9 mouse cellular contexts compared by ENCODE assay signal in genomic region chr1:168427596-168427995, GRCm38 (mm10). TPM values are rescaled to one million over a fixed set of nuclear protein-coding genes. Genes with fewer than 3 reads are reported as not detected.
A peak's percentile ranks its signal among the peaks of the same experiment; 100 is the strongest.
DNase-seq lines count a peak whose midpoint lies in the region; ATAC-seq and TF ChIP-seq lines count a peak whose summit lies in the region.
"Had no signal": no experiment of that assay in that cellular context is flagged by ENCODE, and none has a peak within 500 bp of the region (broad histone marks: within the 10 kb centered on the region; RNA-seq: fewer than 3 reads in every experiment).

No protein-coding gene starts in this region.

- ATAC-seq in kidney, embryonic 14.5 days (ENCODE audit: low FRiP score, low TSS enrichment), result no peak
- no peak for ATAC-seq in embryonic facial prominence, embryonic 13.5 days (ENCODE audit: insufficient number of reproducible peaks, insufficient read depth, low FRiP score, low TSS enrichment, low read depth)
- ATAC-seq in heart, postnatal 0 days (ENCODE audit: insufficient read depth, low read depth), result no peak
- no peak for ATAC-seq in midbrain, embryonic 12.5 days (ENCODE audit: low FRiP score, low read depth)

- no peaks in the 10 kb centered on the region for H3K27me3 ChIP-seq in kidney, embryonic 14.5 days (ENCODE audit: control insufficient read depth, insufficient read depth, low read length)
- H3K27me3 ChIP-seq in embryonic facial prominence, embryonic 13.5 days, result no peaks in the 10 kb centered on the region
- no peaks in the 10 kb centered on the region for H3K27me3 ChIP-seq in heart, postnatal 0 days (ENCODE audit: control insufficient read depth, insufficient read depth, low read length)
- H3K27me3 ChIP-seq in midbrain, embryonic 12.5 days, result no peaks in the 10 kb centered on the region

- TF ChIP-seq EP300 in heart, postnatal 0 days (IDR thresholded peaks at IDR 0.05; ENCODE audit: low read depth), result no peak

- 7% methylated on average over 4 of the region's 4 CpGs for WGBS in kidney, embryonic 14.5 days
- 12% methylated on average over 4 of the region's 4 CpGs for WGBS in embryonic facial prominence, embryonic 13.5 days
- 34% methylated on average over 4 of the region's 4 CpGs for WGBS in heart, postnatal 0 days
- WGBS in midbrain, embryonic 12.5 days, result 3% methylated on average over 4 of the region's 4 CpGs

- H3K9ac ChIP-seq in kidney, embryonic 14.5 days (ENCODE audit: low read depth, low read length), result peak overlapping the region; percentile 98
- peak overlapping the region; percentile 55 for H3K9ac ChIP-seq in embryonic facial prominence, embryonic 13.5 days
- H3K9ac ChIP-seq in heart, postnatal 0 days (replicated peaks; ENCODE audit: low read depth, low read length), result peak overlapping the region; percentile 75
- H3K9ac ChIP-seq in midbrain, embryonic 12.5 days (replicated peaks), result peak overlapping the region; percentile 60

- peak overlapping the region; percentile 99 for H3K4me3 ChIP-seq in kidney, embryonic 14.5 days (ENCODE audit: low read length)
- peak overlapping the region; percentile 64 for H3K4me3 ChIP-seq in embryonic facial prominence, embryonic 13.5 days
- peak overlapping the region; percentile 90 for H3K4me3 ChIP-seq in heart, postnatal 0 days (ENCODE audit: low read depth, low read length)
- peak overlapping the region; percentile 85 for H3K4me3 ChIP-seq in midbrain, embryonic 12.5 days

- H3K9me3 ChIP-seq in kidney, embryonic 14.5 days (ENCODE audit: control insufficient read depth, low read length), result no peaks in the 10 kb centered on the region
- no peaks in the 10 kb centered on the region for H3K9me3 ChIP-seq in embryonic facial prominence, embryonic 13.5 days
- H3K9me3 ChIP-seq in heart, postnatal 0 days (replicated peaks; ENCODE audit: control insufficient read depth, low read length), result no peaks in the 10 kb centered on the region
- H3K9me3 ChIP-seq in midbrain, embryonic 12.5 days, result no peaks in the 10 kb centered on the region

- DNase-seq in kidney, postnatal 4 days, result no peak
- DNase-seq in heart, postnatal 0 days (ENCODE audit: low spot score), result no peak
- no peak for DNase-seq in layer of hippocampus, adult 18-20 months (ENCODE audit: low spot score in 2 of 2)
- no peak for DNase-seq in gastrocnemius, postnatal 25 days
- DNase-seq in MN1 (ENCODE audit: low spot score), result no peak
- DNase-seq: lung, postnatal 10 days had no signal

- peaks cover 30% of the 10 kb centered on the region; the same call in 1 of the 2 replicates for H3K4me1 ChIP-seq in kidney, embryonic 14.5 days (ENCODE audit: control insufficient read depth, insufficient read depth, low read length)
- H3K4me1 ChIP-seq in embryonic facial prominence, embryonic 13.5 days, result peaks cover 55% of the 10 kb centered on the region
- peaks cover 53% of the 10 kb centered on the region for H3K4me1 ChIP-seq in heart, postnatal 0 days (ENCODE audit: control insufficient read depth, insufficient read depth)
- peaks cover 51% of the 10 kb centered on the region for H3K4me1 ChIP-seq in midbrain, embryonic 12.5 days

- H3K4me2 ChIP-seq in kidney, embryonic 14.5 days (replicated peaks; ENCODE audit: low read depth, low read length), result peak overlapping the region; percentile 61
- peak overlapping the region; percentile 65 for H3K4me2 ChIP-seq in embryonic facial prominence, embryonic 13.5 days
- H3K4me2 ChIP-seq in heart, postnatal 0 days (ENCODE audit: low read depth, low read length), result peak overlapping the region; percentile 83
- H3K4me2 ChIP-seq in midbrain, embryonic 12.5 days (replicated peaks), result peak overlapping the region; percentile 66

- H3K27ac ChIP-seq in kidney, embryonic 14.5 days (ENCODE audit: low read depth, low read length), result peak overlapping the region; percentile 86
- peak overlapping the region; percentile 48; the same call in 1 of the 2 replicates for H3K27ac ChIP-seq in embryonic facial prominence, embryonic 13.5 days
- H3K27ac ChIP-seq in heart, postnatal 0 days (ENCODE audit: low read depth), result peak overlapping the region; percentile 48; the same call in 1 of the 2 replicates
- H3K27ac ChIP-seq in midbrain, embryonic 12.5 days (replicated peaks), result peak overlapping the region; percentile 69

- TF ChIP-seq CTCF in heart, postnatal 0 days (IDR thresholded peaks at IDR 0.05; ENCODE audit: low read depth), result no peak

- peaks cover 6% of the 10 kb centered on the region; the same call in 1 of the 2 replicates for H3K36me3 ChIP-seq in kidney, embryonic 14.5 days (ENCODE audit: control insufficient read depth, insufficient read depth, low read length)
- H3K36me3 ChIP-seq in embryonic facial prominence, embryonic 13.5 days, result peaks cover 1% of the 10 kb centered on the region; the same call in 1 of the 2 replicates
- H3K36me3 ChIP-seq in heart, postnatal 0 days (replicated peaks; ENCODE audit: control insufficient read depth, insufficient read depth, low read length), result no peaks in the 10 kb centered on the region
- H3K36me3 ChIP-seq in midbrain, embryonic 12.5 days, result 0 out of 2 replicates have a peak, but pooled peaks cover 2% of the 10 kb centered on the region

RNA-seq across cellular contexts. Expression of gene Pbx1, which starts 4.5 kb away (rescaled TPM):
- 107 and 120 TPM in 2 replicates for polyA plus RNA-seq in kidney, embryonic 14.5 days (2014; fragmentation: Nextera tagmentation; extraction: Ambion mirVana)
- 47.7 and 49.9 TPM in 2 replicates for polyA plus RNA-seq in embryonic facial prominence, embryonic 13.5 days (2015; fragmentation: Nextera tagmentation; extraction: Ambion mirVana)
- total RNA-seq in heart, postnatal 0 days (2014; rRNA removed; ENCODE audit: low replicate concordance), result 31.3 and 42.9 TPM in 2 replicates
- polyA plus RNA-seq in heart, postnatal 0 days (2015; fragmentation: Nextera tagmentation; extraction: Ambion mirVana), result 15.7 and 17.1 TPM in 2 replicates
- 73.7 TPM in 2 replicates for polyA plus RNA-seq in midbrain, embryonic 12.5 days (2016; fragmentation: Nextera tagmentation; extraction: Ambion mirVana)
- 100 to 1,000 TPM; 122 to 127 TPM for total RNA-seq in layer of hippocampus, adult 18-20 months (2021)
- total RNA-seq in gastrocnemius, postnatal 25 days (2021), result 10 to 100 TPM; 19.3 to 19.9 TPM
